Mouse (Mus musculus): ENCODE results near the gene R3hcc1l.

Gene R3hcc1l

GRCm38 (mm10) chr19:42600591-42600990, 82.0 kb downstream of the R3hcc1l start:
- DNase-seq (ENCODE audit: low spot score), result no peak

- no peak for DNase-seq (ENCODE audit: low spot score)
Observed at GRCm38 (mm10) chr19:42601445-42601844, 82.9 kb downstream of the R3hcc1l start.

GRCm38 (mm10) chr19:42602041-42602440, 83.5 kb downstream of the R3hcc1l start:
- no peak for DNase-seq (ENCODE audit: low spot score)

- no peak for DNase-seq (ENCODE audit: low spot score)
Observed at GRCm38 (mm10) chr19:42602576-42602975, 84.0 kb downstream of the R3hcc1l start.

- no peak for DNase-seq (ENCODE audit: low spot score)
Observed at GRCm38 (mm10) chr19:42608082-42608481, 89.5 kb downstream of the R3hcc1l start.

GRCm38 (mm10) chr19:42609716-42610115, 91.2 kb downstream of the R3hcc1l start:
- no peak for DNase-seq (ENCODE audit: low spot score)

- DNase-seq (ENCODE audit: low spot score), result no peak
Observed at GRCm38 (mm10) chr19:42611746-42612145, 93.2 kb downstream of the R3hcc1l start.

GRCm38 (mm10) chr19:42612654-42613053, 94.1 kb downstream of the R3hcc1l start, which contains the start of gene Loxl4:
TSS of gene Loxl4 (minus strand) at chr19:42612813.
- no peak for DNase-seq (ENCODE audit: low spot score)

- DNase-seq (ENCODE audit: low spot score), result no peak
Observed at GRCm38 (mm10) chr19:42613116-42613515, 94.6 kb downstream of the R3hcc1l start.

GRCm38 (mm10) chr19:42613647-42614225, 95.2 kb downstream of the R3hcc1l start:
- DNase-seq (ENCODE audit: low spot score), result no peak

GRCm38 (mm10) chr19:42628068-42628467, 109.5 kb downstream of the R3hcc1l start:
- DNase-seq (ENCODE audit: low spot score), result no peak

- no peak for DNase-seq (ENCODE audit: low spot score)
Observed at GRCm38 (mm10) chr19:42631541-42631961, 113.0 kb downstream of the R3hcc1l start.

GRCm38 (mm10) chr19:42632301-42632700, 113.7 kb downstream of the R3hcc1l start:
- no peak for DNase-seq (ENCODE audit: low spot score)

GRCm38 (mm10) chr19:42633650-42634049, 115.1 kb downstream of the R3hcc1l start:
- no peak for DNase-seq (ENCODE audit: low spot score)

GRCm38 (mm10) chr19:42636631-42637030, 118.1 kb downstream of the R3hcc1l start:
- DNase-seq (ENCODE audit: low spot score), result no peak

- DNase-seq (ENCODE audit: low spot score), result no peak
Observed at GRCm38 (mm10) chr19:42638604-42639481, 120.3 kb downstream of the R3hcc1l start.

GRCm38 (mm10) chr19:42639544-42639943, 121.0 kb downstream of the R3hcc1l start:
- DNase-seq (ENCODE audit: low spot score), result no peak

- no peak for DNase-seq (ENCODE audit: low spot score)
Observed at GRCm38 (mm10) chr19:42640211-42640610, 121.7 kb downstream of the R3hcc1l start.
